Mouse (Mus musculus) heart, postnatal 36 days (tissue): ENCODE results near the gene Gimap7. TPM values are rescaled to one million over a fixed set of nuclear protein-coding genes. Genes with fewer than 3 reads are reported as not detected.

Experiments
- total RNA-seq, 2 experiments: library from RNA; stranded (reverse); gene quantifications; 2 replicates each; pipeline ENCODE4 v1.2.3; 2021

The Gimap7 gene
- total RNA-seq, 2 experiments from 2014 or later: 0.22 TPM; not detected in 1

Other genes starting within 250 kb of the Gimap7 start
- gene Atp6v0e2, start 181.0 kb upstream of the Gimap7 start, total RNA-seq: 10 to 100 TPM; 18.7 to 20.9 TPM
- gene Lrrc61, start 163.8 kb upstream of the Gimap7 start, total RNA-seq: 10 to 100 TPM; 16.7 to 26.6 TPM
- 100 to 1,000 TPM in 1 of 2 experiments, 10 to 100 TPM in 1; 70.4 to 101 TPM for gene Rarres2, start 145.8 kb upstream of the Gimap7 start, total RNA-seq
- gene Gm45021, start 129.0 kb upstream of the Gimap7 start, total RNA-seq: not detected
- 10 to 100 TPM; 27.3 to 33.7 TPM for gene Repin1, start 124.7 kb upstream of the Gimap7 start, total RNA-seq
- 1 to 10 TPM in 1 of 2 experiments, not detected in 1; 3.7 TPM for gene Gm44965, start 124.7 kb upstream of the Gimap7 start, total RNA-seq
- gene Zfp775, start 116.6 kb upstream of the Gimap7 start, total RNA-seq: 10 to 100 TPM; 10.4 to 10.7 TPM
- gene AI854703, start 91.9 kb upstream of the Gimap7 start, total RNA-seq: under 1 TPM; 0.33 to 0.38 TPM
- gene Gimap8, start 71.4 kb upstream of the Gimap7 start, total RNA-seq: 1 to 10 TPM; 6.7 to 6.8 TPM
- 1 to 10 TPM; 4.8 to 5.2 TPM for gene Gimap9, start 42.5 kb upstream of the Gimap7 start, total RNA-seq
- 10 to 100 TPM; 23.6 to 30.4 TPM for gene Gimap4, start 34.1 kb upstream of the Gimap7 start, total RNA-seq
- 10 to 100 TPM; 40.5 to 46.0 TPM for gene Gimap6, start 10.4 kb upstream of the Gimap7 start, total RNA-seq
- gene Gm28053, start within 50 bp of the Gimap7 start, total RNA-seq: 1 to 10 TPM; 3.1 to 4.7 TPM
- gene Gimap1, start 20.4 kb downstream of the Gimap7 start, total RNA-seq: 10 to 100 TPM in 1 of 2 experiments, 1 to 10 TPM in 1; 8.1 to 11.8 TPM
- 1 to 10 TPM; 6.0 to 6.6 TPM for gene Gimap5, start 27.6 kb downstream of the Gimap7 start, total RNA-seq
- gene Gimap3, start 52.2 kb downstream of the Gimap7 start, total RNA-seq: under 1 TPM; 0.51 to 0.53 TPM
- gene Tmem176a, start 122.3 kb downstream of the Gimap7 start, total RNA-seq: 10 to 100 TPM; 19.8 to 20.0 TPM
- gene Tmem176b, start 122.9 kb downstream of the Gimap7 start, total RNA-seq: 10 to 100 TPM; 53.6 to 55.3 TPM
- gene Aoc1, start 154.3 kb downstream of the Gimap7 start, total RNA-seq: not detected
- gene 1600015I10Rik, start 211.3 kb downstream of the Gimap7 start, total RNA-seq: not detected